Mouse (Mus musculus) spleen, postnatal 36 days (tissue): ENCODE measurements around the gene Sh3gl2.

Experiments
- DNase-seq, 2 experiments: peaks; one replicate each; pipeline ENCODE4 v3.0.0; 2022; ENCODE audit warnings: low spot score in 2 of 2, mixed read lengths in 1 of 2

Gene Sh3gl2

GRCm38 (mm10) chr4:85416466-85416865 lies 211.5 kb downstream of the Sh3gl2 start:
- no peak for DNase-seq

GRCm38 (mm10) chr4:85420429-85420828 lies 215.5 kb downstream of the Sh3gl2 start:
- no peak for DNase-seq

GRCm38 (mm10) chr4:85426211-85426610 lies 221.3 kb downstream of the Sh3gl2 start:
- no peak for DNase-seq

GRCm38 (mm10) chr4:85432786-85433185 lies 227.9 kb downstream of the Sh3gl2 start:
- no peak for DNase-seq

- DNase-seq, result no peak
These were observed 229.8 kb downstream of the Sh3gl2 start for GRCm38 (mm10) chr4:85434734-85435133.

GRCm38 (mm10) chr4:85438813-85439212 lies 233.9 kb downstream of the Sh3gl2 start:
- DNase-seq, result no peak

GRCm38 (mm10) chr4:85483586-85483985 lies 278.7 kb downstream of the Sh3gl2 start:
- no peak for DNase-seq

GRCm38 (mm10) chr4:85486316-85486946 lies 281.5 kb downstream of the Sh3gl2 start:
- DNase-seq, result no peak

- no peak for DNase-seq
These were observed 300.8 kb downstream of the Sh3gl2 start for GRCm38 (mm10) chr4:85505718-85506117.

GRCm38 (mm10) chr4:85506976-85507375 lies 302.1 kb downstream of the Sh3gl2 start:
- no peak for DNase-seq

- DNase-seq, result no peak
These were observed 302.6 kb downstream of the Sh3gl2 start for GRCm38 (mm10) chr4:85507491-85507890.

GRCm38 (mm10) chr4:85513288-85513687 lies 308.4 kb downstream of the Sh3gl2 start:
- DNase-seq, result no peak

- no peak for DNase-seq
These were observed 308.9 kb downstream of the Sh3gl2 start, which contains the start of gene Adamtsl1 for GRCm38 (mm10) chr4:85513792-85514191. TSS of gene Adamtsl1 (plus strand) at chr4:85514172.

GRCm38 (mm10) chr4:85514205-85514681 lies 309.3 kb downstream of the Sh3gl2 start:
- no peak for DNase-seq

GRCm38 (mm10) chr4:85526966-85527566 lies 322.1 kb downstream of the Sh3gl2 start:
- no peak for DNase-seq

GRCm38 (mm10) chr4:85529852-85530251 lies 324.9 kb downstream of the Sh3gl2 start:
- no peak for DNase-seq

- DNase-seq, result no peak
These were observed 334.8 kb downstream of the Sh3gl2 start for GRCm38 (mm10) chr4:85539677-85540076.

- no peak for DNase-seq
These were observed 338.3 kb downstream of the Sh3gl2 start for GRCm38 (mm10) chr4:85543221-85543620.

GRCm38 (mm10) chr4:85554696-85555095 lies 349.8 kb downstream of the Sh3gl2 start:
- no peak for DNase-seq

GRCm38 (mm10) chr4:85559753-85560152 lies 354.8 kb downstream of the Sh3gl2 start:
- DNase-seq, result no peak

- DNase-seq, result no peak
These were observed 380.5 kb downstream of the Sh3gl2 start for GRCm38 (mm10) chr4:85585426-85585825.

GRCm38 (mm10) chr4:85588928-85589327 lies 384.0 kb downstream of the Sh3gl2 start:
- DNase-seq, result no peak

GRCm38 (mm10) chr4:85591037-85591436 lies 386.1 kb downstream of the Sh3gl2 start:
- DNase-seq, result no peak
